Mouse (Mus musculus) embryonic fibroblast, embryonic 13.5 days (primary cell): ENCODE measurements around the gene Cdx2.

ENCODE experiments used
- CTCF ChIP-seq: IDR thresholded peaks from 2 replicates; pipeline ENCODE4 v1.5.1; 2011; ENCODE audit warnings: mild to moderate bottlenecking, control low read depth, low read length, moderate library complexity, borderline replicate concordance; ENCODE audit not compliant: insufficient read depth
- POLR2A ChIP-seq: IDR thresholded peaks from 2 replicates; pipeline ENCODE4 v1.6.1; 2011; ENCODE audit warnings: low read depth, mild to moderate bottlenecking, control low read depth, low read length, moderate library complexity

DNA sequence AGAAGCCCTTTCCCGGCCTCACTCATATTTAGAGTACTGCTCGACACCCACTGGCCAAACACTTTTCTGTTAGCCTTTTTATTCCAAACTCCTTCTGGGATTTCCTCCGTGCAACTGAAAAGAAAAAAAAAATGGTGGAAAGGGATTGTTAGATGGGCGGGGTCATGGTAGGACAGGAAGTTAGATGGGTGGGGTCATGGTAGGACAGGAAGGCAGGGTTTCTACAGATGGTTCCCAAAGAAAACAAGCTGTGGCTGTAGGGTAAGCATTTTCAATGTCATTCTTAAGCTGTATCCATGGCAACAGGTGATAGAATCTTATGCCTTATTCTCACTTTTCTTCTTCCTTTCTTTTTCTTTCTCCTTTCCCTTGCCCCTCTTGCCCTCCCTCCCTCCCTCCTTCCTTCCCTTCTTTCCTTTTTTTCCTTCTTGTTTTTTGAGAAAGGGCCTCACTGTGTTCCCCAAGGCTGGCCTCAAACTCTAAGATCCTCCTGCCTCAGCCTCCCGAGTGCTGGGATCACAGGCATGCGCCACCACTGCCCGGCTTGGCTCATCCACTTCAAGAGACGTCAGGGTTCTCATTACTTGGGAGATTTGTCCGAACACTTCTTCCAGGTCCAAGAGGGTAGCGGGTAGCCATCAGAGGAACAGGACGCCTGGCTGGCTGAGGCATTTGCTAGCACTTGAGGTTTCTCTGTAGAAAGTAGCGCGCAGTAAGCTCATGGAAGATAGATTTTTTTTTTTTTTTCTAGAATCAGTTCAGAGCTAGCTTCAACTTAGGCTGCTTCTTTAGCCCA, 49.4 kb upstream of the Cdx2 start:
- TF ChIP-seq CTCF, result no peak
- TF ChIP-seq POLR2A, result no peak
